Mouse (Mus musculus): ENCODE measurements around the gene Tstd1. TPM values are rescaled to one million over a fixed set of nuclear protein-coding genes. Genes with fewer than 3 reads are reported as not detected.

Gene Tstd1
- polyA plus RNA-seq, 1 experiment from 2014 or later: 4.2 TPM

DNA sequence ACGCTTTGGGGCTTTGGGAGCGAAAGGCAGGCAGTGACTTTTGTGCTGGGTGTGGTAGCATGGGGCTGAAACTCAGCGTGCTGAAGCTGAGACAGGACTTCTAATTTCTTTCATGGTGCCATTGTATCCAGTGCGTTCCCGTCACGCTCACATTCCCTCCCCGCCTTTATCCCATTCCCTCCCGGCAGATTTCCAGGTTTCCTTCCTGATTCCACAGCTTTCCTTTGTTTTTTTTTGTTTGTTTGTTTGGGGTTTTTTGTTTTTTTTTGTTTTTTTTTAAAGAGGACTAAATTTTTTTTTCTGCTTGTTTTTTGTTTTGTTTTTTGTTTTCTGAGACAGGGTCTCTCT lies 23.7 kb downstream of the Tstd1 start:
- H3K4me3 ChIP-seq (ENCODE audit: low read length): peak overlapping the region; percentile 13; the same call in 1 of the 2 replicates
- 0 out of 2 replicates have a peak overlapping the region, but pooled peaks have one; percentile 3 for H3K9ac ChIP-seq (ENCODE audit: low read length)
- peak overlapping the region; percentile 89 for H3K27ac ChIP-seq (ENCODE audit: low read length)
- peaks cover 45% of the 10 kb centered on the region for H3K4me1 ChIP-seq (ENCODE audit: control insufficient read depth, insufficient read depth, low read length)
- peaks cover 4% of the 10 kb centered on the region; the same call in 1 of the 2 replicates for H3K36me3 ChIP-seq (ENCODE audit: control insufficient read depth, insufficient read depth)
- 52% methylated on average over 8 of the region's 8 CpGs for WGBS
- no peaks in the 10 kb centered on the region for H3K27me3 ChIP-seq (ENCODE audit: control insufficient read depth, insufficient read depth, low read length)
- no peak for ATAC-seq (replicated peaks; ENCODE audit: extremely low read depth, insufficient read depth, low FRiP score)
- peak overlapping the region; percentile 59 for H3K4me2 ChIP-seq (ENCODE audit: low read depth, low read length)
- H3K9me3 ChIP-seq (replicated peaks; ENCODE audit: control insufficient read depth, low read length): peaks cover 6% of the 10 kb centered on the region; the same call in 1 of the 2 replicates

DNA sequence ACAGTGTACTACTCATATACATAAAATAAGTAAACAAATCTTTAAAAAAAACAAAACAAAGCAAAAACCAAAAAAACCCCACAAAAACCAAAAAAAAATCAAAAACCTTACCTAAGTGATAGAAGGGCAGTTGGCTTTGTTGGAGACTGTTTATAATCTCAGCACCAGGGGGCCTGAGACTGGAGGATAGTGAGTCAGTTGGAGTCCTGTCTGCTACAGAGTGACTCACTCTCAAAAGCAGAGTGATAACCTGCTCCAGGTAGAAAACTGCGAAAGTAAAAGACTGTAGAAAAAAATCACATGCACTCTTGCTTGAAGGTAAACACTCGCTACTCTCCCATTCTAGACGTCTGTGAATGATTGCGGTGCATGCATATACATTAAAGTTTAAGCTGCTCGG lies 26.4 kb downstream of the Tstd1 start:
- WGBS: 84% methylated on average over 5 of the region's 5 CpGs
- Histone ChIP-seq H3K36me3 (ENCODE audit: control insufficient read depth, insufficient read depth) (peaks cover 4% of the 10 kb centered on the region; the same call in 1 of the 2 replicates), H3K9me3 (replicated peaks; ENCODE audit: control insufficient read depth, low read length) (peaks cover 6% of the 10 kb centered on the region; the same call in 1 of the 2 replicates)

DNA sequence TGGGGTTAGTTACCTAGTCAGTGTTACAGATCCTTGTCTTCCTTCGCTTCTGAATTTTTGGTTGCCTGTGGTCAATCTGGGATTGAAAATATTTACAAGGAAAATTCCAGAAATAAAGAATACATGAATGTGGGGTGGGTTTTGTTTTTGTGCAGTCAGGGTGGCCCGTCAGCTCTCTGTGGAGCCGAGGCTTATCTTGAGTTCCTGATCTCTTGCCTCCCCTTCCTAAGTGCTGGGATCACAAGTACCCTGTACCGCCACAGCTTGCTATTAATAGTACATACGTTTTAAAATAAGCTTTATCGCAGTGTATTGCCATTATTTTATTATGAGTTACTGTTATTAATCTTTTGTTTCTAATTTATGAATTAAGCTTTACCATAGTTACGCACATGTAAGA lies 28.2 kb downstream of the Tstd1 start:
- peaks cover 6% of the 10 kb centered on the region; the same call in 1 of the 2 replicates for H3K9me3 ChIP-seq (replicated peaks; ENCODE audit: control insufficient read depth, low read length)
- H3K9ac ChIP-seq (ENCODE audit: low read length): peak overlapping the region; percentile 51; the same call in 1 of the 2 replicates
- WGBS: 29% methylated on average over 7 of the region's 7 CpGs
- no peaks in the 10 kb centered on the region for H3K27me3 ChIP-seq (ENCODE audit: control insufficient read depth, insufficient read depth, low read length)
- H3K36me3 ChIP-seq (ENCODE audit: control insufficient read depth, insufficient read depth): peaks cover 4% of the 10 kb centered on the region; the same call in 1 of the 2 replicates
- H3K4me2 ChIP-seq (ENCODE audit: low read depth, low read length): peak overlapping the region; percentile 54; the same call in 1 of the 2 replicates
- peak overlapping the region; percentile 77 for H3K27ac ChIP-seq (ENCODE audit: low read length)
- no peak overlapping the region; the same call in 1 of the 2 replicates for H3K4me3 ChIP-seq (ENCODE audit: low read length)
- ATAC-seq (replicated peaks; ENCODE audit: extremely low read depth, insufficient read depth, low FRiP score): peak; percentile 76
- peaks cover 27% of the 10 kb centered on the region for H3K4me1 ChIP-seq (ENCODE audit: control insufficient read depth, insufficient read depth, low read length)

More for the DNA sequence above, 26.4 kb downstream of the Tstd1 start:
- Histone ChIP-seq H3K27ac (ENCODE audit: low read length) (no peak overlapping the region), H3K9ac (ENCODE audit: low read length) (no peak overlapping the region), H3K27me3 (ENCODE audit: control insufficient read depth, insufficient read depth, low read length) (no peaks in the 10 kb centered on the region), H3K4me2 (ENCODE audit: low read depth, low read length) (no peak overlapping the region), H3K4me3 (ENCODE audit: low read length) (no peak overlapping the region), H3K4me1 (ENCODE audit: control insufficient read depth, insufficient read depth, low read length) (peaks cover 45% of the 10 kb centered on the region)
- no peak for ATAC-seq (replicated peaks; ENCODE audit: extremely low read depth, insufficient read depth, low FRiP score)

DNA sequence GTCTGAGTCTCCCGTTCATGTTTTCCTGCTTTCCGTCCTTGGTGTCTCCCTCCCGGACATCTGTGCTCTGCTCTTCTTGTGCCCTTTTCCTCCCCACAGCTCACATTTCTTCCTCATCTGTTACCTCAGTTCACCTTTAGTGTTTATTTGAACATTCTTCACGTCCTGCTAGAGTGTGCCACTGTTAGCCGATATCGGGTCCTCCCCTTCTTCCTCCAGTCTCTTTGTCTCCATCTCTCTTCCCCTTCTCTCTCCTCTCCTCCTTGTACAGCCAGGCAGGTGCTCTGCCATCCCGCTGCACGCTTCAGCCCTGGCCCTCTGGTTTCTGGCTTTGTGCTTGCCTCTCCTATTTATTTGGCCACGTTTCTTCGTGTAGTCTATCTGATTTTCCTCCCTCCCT lies 29.0 kb downstream of the Tstd1 start:
- H3K4me2 ChIP-seq (ENCODE audit: low read depth, low read length): peak overlapping the region; percentile 54
- WGBS: 17% methylated on average over 10 of the region's 10 CpGs
- H3K27me3 ChIP-seq (ENCODE audit: control insufficient read depth, insufficient read depth, low read length): no peaks in the 10 kb centered on the region
- peaks cover 21% of the 10 kb centered on the region for H3K4me1 ChIP-seq (ENCODE audit: control insufficient read depth, insufficient read depth, low read length)
- ATAC-seq (replicated peaks; ENCODE audit: extremely low read depth, insufficient read depth, low FRiP score): no peak
- H3K36me3 ChIP-seq (ENCODE audit: control insufficient read depth, insufficient read depth): peaks cover 4% of the 10 kb centered on the region; the same call in 1 of the 2 replicates
- peak overlapping the region; percentile 8; the same call in 1 of the 2 replicates for H3K4me3 ChIP-seq (ENCODE audit: low read length)
- H3K9ac ChIP-seq (ENCODE audit: low read length): peak overlapping the region; percentile 51
- peak overlapping the region; percentile 77 for H3K27ac ChIP-seq (ENCODE audit: low read length)
- H3K9me3 ChIP-seq (replicated peaks; ENCODE audit: control insufficient read depth, low read length): peaks cover 6% of the 10 kb centered on the region; the same call in 1 of the 2 replicates

DNA sequence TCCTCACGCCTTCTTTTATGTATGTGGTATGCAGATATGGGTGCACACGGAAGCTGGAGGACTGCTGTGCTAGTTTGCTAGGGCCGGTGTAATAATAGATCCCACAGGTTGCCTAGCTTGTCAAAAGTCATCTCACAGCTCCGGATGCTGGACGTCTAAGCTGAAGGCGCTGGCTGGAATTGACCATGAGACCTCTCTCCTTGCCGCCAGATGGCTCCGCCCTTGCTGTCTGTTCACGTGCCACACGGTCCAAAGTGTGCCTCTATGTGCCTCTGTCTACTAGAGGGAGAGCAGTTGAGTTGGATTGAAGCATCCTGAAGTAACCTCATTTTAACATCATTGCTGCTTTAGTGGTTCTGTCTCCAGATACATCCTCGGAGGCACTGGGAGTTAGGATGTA lies 31.4 kb downstream of the Tstd1 start:
- no peak for ATAC-seq (replicated peaks; ENCODE audit: extremely low read depth, insufficient read depth, low FRiP score)
- WGBS: 64% methylated on average over 11 of the region's 11 CpGs
- no peak overlapping the region for H3K27ac ChIP-seq (ENCODE audit: low read length)

DNA sequence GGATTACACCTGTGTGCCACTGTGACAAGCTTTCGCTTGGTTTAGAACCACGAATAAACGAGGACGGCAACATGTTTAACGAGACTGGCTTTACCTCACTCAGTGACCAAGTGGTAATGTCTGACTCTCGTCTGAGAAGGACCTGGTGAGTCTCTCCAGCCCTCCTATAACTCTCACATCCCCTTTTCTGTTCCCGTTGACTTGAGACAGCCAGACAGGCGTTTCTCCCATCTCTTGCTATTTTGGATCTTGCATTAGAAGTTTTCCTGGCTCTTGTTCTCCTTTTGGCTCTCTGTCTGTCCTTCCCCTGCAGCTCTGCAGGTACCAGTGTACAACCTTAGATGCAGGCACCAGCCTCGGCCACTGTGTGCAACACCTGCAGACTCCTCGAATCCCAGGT lies 32.3 kb downstream of the Tstd1 start:
- Histone ChIP-seq H3K4me1 (ENCODE audit: control insufficient read depth, insufficient read depth, low read length) (peaks cover 18% of the 10 kb centered on the region), H3K36me3 (ENCODE audit: control insufficient read depth, insufficient read depth) (no peaks in the 10 kb centered on the region), H3K27me3 (ENCODE audit: control insufficient read depth, insufficient read depth, low read length) (no peaks in the 10 kb centered on the region), H3K4me3 (ENCODE audit: low read length) (no peak overlapping the region), H3K4me2 (ENCODE audit: low read depth, low read length) (no peak overlapping the region), H3K27ac (ENCODE audit: low read length) (no peak overlapping the region), H3K9ac (ENCODE audit: low read length) (no peak overlapping the region), H3K9me3 (replicated peaks; ENCODE audit: control insufficient read depth, low read length) (no peaks in the 10 kb centered on the region)
- ATAC-seq (replicated peaks; ENCODE audit: extremely low read depth, insufficient read depth, low FRiP score): no peak
- 75% methylated on average over 10 of the region's 10 CpGs for WGBS

More for the DNA sequence above, 31.4 kb downstream of the Tstd1 start:
- H3K4me2 ChIP-seq (ENCODE audit: low read depth, low read length): no peak overlapping the region
- no peak overlapping the region for H3K9ac ChIP-seq (ENCODE audit: low read length)
- H3K4me1 ChIP-seq (ENCODE audit: control insufficient read depth, insufficient read depth, low read length): peaks cover 18% of the 10 kb centered on the region
- H3K9me3 ChIP-seq (replicated peaks; ENCODE audit: control insufficient read depth, low read length): no peaks in the 10 kb centered on the region
- no peak overlapping the region for H3K4me3 ChIP-seq (ENCODE audit: low read length)
- H3K27me3 ChIP-seq (ENCODE audit: control insufficient read depth, insufficient read depth, low read length): no peaks in the 10 kb centered on the region
- no peaks in the 10 kb centered on the region for H3K36me3 ChIP-seq (ENCODE audit: control insufficient read depth, insufficient read depth)

DNA sequence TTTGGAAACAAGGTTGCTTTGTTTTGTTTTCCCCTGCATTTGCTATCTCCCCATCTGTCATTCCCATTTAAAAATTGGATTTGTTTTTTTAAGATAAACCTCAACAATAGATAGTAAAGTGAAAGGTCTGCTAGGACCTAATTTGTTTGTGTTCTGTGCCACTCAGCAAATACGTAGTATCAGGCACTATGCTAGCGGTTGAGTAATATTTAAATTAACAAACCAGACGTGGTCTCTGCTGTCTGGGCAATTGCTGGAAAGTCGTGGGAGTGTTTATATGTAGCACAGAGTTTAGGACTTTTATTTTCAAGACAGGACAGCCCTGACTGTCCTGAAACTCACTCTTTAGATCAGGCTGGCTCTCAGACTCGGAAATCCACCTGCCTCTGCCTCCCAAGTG lies 33.9 kb downstream of the Tstd1 start:
- H3K27ac ChIP-seq (ENCODE audit: low read length): no peak overlapping the region

DNA sequence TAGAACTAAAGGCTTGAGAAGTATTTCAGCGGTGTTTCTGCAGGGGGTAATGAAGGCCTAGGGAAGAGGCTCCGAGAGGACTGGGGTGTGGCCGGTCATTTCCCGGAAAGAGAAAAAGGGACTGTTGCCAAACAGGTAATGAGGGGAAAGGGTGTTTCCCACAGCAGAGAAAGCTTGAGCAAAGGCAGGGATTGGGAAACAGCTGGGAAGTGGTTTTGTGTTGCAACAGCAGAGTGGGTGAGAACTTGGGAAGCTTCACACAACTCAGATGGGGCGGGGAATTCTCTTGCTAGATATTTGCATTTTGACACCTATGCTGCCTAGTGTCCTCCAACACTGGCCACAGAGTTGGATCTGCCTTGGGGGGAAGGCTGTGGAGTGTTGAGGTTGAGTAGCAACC lies 34.3 kb downstream of the Tstd1 start:
- no peak overlapping the region for H3K9ac ChIP-seq (ENCODE audit: low read length)
- no peaks in the 10 kb centered on the region for H3K9me3 ChIP-seq (replicated peaks; ENCODE audit: control insufficient read depth, low read length)
- 78% methylated on average over 5 of the region's 5 CpGs for WGBS
- H3K36me3 ChIP-seq (ENCODE audit: control insufficient read depth, insufficient read depth): no peaks in the 10 kb centered on the region
- no peaks in the 10 kb centered on the region for H3K27me3 ChIP-seq (ENCODE audit: control insufficient read depth, insufficient read depth, low read length)
- no peak overlapping the region for H3K4me2 ChIP-seq (ENCODE audit: low read depth, low read length)
- ATAC-seq (replicated peaks; ENCODE audit: extremely low read depth, insufficient read depth, low FRiP score): no peak
- peaks cover 3% of the 10 kb centered on the region for H3K4me1 ChIP-seq (ENCODE audit: control insufficient read depth, insufficient read depth, low read length)
- no peak overlapping the region for H3K4me3 ChIP-seq (ENCODE audit: low read length)
- H3K27ac ChIP-seq (ENCODE audit: low read length): no peak overlapping the region

More for the DNA sequence above, 33.9 kb downstream of the Tstd1 start:
- Histone ChIP-seq H3K4me1 (ENCODE audit: control insufficient read depth, insufficient read depth, low read length) (peaks cover 7% of the 10 kb centered on the region), H3K36me3 (ENCODE audit: control insufficient read depth, insufficient read depth) (no peaks in the 10 kb centered on the region), H3K27me3 (ENCODE audit: control insufficient read depth, insufficient read depth, low read length) (no peaks in the 10 kb centered on the region), H3K9me3 (replicated peaks; ENCODE audit: control insufficient read depth, low read length) (no peaks in the 10 kb centered on the region), H3K9ac (ENCODE audit: low read length) (no peak overlapping the region), H3K4me2 (ENCODE audit: low read depth, low read length) (no peak overlapping the region), H3K4me3 (ENCODE audit: low read length) (no peak overlapping the region)
- ATAC-seq (replicated peaks; ENCODE audit: extremely low read depth, insufficient read depth, low FRiP score): no peak
- 64% methylated on average over 5 of the region's 5 CpGs for WGBS

DNA sequence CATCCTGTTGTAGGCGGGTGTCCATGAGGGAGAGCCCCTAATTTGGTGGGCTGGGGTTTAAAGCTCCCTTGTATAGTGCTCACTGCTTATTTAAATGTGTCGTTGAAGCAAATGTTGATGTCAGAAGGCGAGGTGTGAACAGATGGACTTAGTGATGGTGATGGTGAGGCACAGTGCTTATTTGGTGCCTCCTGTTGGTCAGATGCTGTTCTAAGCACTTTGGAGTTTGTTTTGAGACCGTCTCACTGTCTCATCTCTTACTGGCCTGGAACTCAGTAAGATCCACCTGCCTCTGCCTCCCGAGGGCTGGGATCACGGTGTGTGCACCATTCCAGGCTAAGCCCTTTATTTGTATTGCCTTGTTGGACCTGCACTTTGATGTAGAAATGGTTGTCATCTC lies 36.3 kb downstream of the Tstd1 start:
- ATAC-seq (replicated peaks; ENCODE audit: extremely low read depth, insufficient read depth, low FRiP score): no peak
- 80% methylated on average over 6 of the region's 6 CpGs for WGBS

More for the DNA sequence above, 36.3 kb downstream of the Tstd1 start:
- no peak overlapping the region for H3K9ac ChIP-seq (ENCODE audit: low read length)
- no peaks in the 10 kb centered on the region for H3K9me3 ChIP-seq (replicated peaks; ENCODE audit: control insufficient read depth, low read length)
- no peaks in the 10 kb centered on the region for H3K27me3 ChIP-seq (ENCODE audit: control insufficient read depth, insufficient read depth, low read length)
- no peak overlapping the region for H3K4me2 ChIP-seq (ENCODE audit: low read depth, low read length)
- no peak overlapping the region for H3K4me3 ChIP-seq (ENCODE audit: low read length)
- no peak overlapping the region for H3K27ac ChIP-seq (ENCODE audit: low read length)
- H3K4me1 ChIP-seq (ENCODE audit: control insufficient read depth, insufficient read depth, low read length): peaks cover 6% of the 10 kb centered on the region
- H3K36me3 ChIP-seq (ENCODE audit: control insufficient read depth, insufficient read depth): no peaks in the 10 kb centered on the region
